Mouse (Mus musculus): ENCODE measurements at regions not wholly inside any gene's neighbourhood (a gene's known extent, or its start where the extent isn't known, plus 50 kb on each side); places are given as distances from the start of the nearest gene placed in this dataset.

DNA sequence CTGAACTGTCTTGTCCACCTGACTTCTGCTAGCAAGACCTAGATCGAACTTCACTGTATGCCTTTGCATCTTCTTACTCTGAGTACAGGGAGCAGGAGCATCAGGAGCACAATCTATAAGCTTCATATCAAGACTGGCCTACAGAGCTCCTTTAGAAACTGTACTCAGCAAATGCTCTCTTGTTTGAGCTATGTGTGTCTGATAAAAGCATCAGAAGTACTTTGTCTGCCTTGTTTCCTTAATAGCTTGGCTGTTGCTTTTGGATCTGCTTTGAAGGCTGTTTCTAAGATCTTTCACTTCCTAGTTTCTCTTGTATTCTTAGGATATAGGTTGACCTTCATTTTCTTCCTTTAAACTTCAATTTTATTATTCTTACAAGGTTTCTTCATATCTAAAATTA lies 175.3 kb upstream of the Cypt12 start:
- Histone ChIP-seq H3K27me3 (replicated peaks; ENCODE audit: control insufficient read depth, insufficient read depth, low read length) (no peaks in the 10 kb centered on the region), H3K27ac (ENCODE audit: low read length) (no peak overlapping the region), H3K4me1 (replicated peaks; ENCODE audit: control insufficient read depth, insufficient read depth, low read length) (no peaks in the 10 kb centered on the region), H3K4me2 (ENCODE audit: low read length) (no peak overlapping the region), H3K4me3 (replicated peaks; ENCODE audit: low read length) (no peak overlapping the region), H3K36me3 (ENCODE audit: control insufficient read depth, insufficient read depth) (no peaks in the 10 kb centered on the region), H3K9ac (replicated peaks; ENCODE audit: low read depth, low read length) (no peak overlapping the region), H3K9me3 (ENCODE audit: control insufficient read depth, low read length) (no peaks in the 10 kb centered on the region)
- ATAC-seq: no peak
- WGBS: 74% methylated on average over 1 of the region's 1 CpGs

- Histone ChIP-seq H3K9me3 (ENCODE audit: control insufficient read depth, low read length) (no peaks in the 10 kb centered on the region), H3K27me3 (replicated peaks; ENCODE audit: control insufficient read depth, insufficient read depth, low read length) (no peaks in the 10 kb centered on the region), H3K27ac (ENCODE audit: low read length) (no peak overlapping the region), H3K36me3 (ENCODE audit: control insufficient read depth, insufficient read depth) (no peaks in the 10 kb centered on the region), H3K4me3 (replicated peaks; ENCODE audit: low read length) (no peak overlapping the region), H3K4me2 (ENCODE audit: low read length) (no peak overlapping the region), H3K9ac (replicated peaks; ENCODE audit: low read depth, low read length) (no peak overlapping the region), H3K4me1 (replicated peaks; ENCODE audit: control insufficient read depth, insufficient read depth, low read length) (no peaks in the 10 kb centered on the region)
- no peak for ATAC-seq
- WGBS: 79% methylated on average over 3 of the region's 3 CpGs
Observed at GRCm38 (mm10) chr3:17779152-17779551, 169.1 kb upstream of the Cypt12 start.

DNA sequence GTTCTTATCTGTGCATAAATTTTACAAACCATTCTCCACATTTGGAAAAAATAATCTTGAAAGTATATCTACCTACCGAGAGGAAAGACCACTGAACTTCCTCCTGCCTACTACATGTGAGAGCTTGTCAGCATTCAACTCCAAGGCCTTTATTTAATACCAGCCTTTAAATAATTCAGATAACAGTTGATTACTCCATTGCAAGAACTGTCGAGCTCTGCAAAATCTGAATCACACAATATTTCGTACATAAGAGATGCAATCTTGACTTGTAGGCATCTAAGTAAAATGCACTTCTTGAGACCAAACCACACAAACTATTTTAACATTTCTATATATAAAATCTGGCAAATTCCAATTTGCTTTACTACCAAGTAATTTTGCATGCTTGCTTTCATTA lies 164.1 kb upstream of the Cypt12 start:
- Histone ChIP-seq H3K4me1 (replicated peaks; ENCODE audit: control insufficient read depth, insufficient read depth, low read length) (peaks cover 34% of the 10 kb centered on the region), H3K27ac (ENCODE audit: low read length) (no peak overlapping the region), H3K4me3 (replicated peaks; ENCODE audit: low read length) (no peak overlapping the region), H3K9me3 (ENCODE audit: control insufficient read depth, low read length) (no peaks in the 10 kb centered on the region), H3K27me3 (replicated peaks; ENCODE audit: control insufficient read depth, insufficient read depth, low read length) (no peaks in the 10 kb centered on the region), H3K36me3 (ENCODE audit: control insufficient read depth, insufficient read depth) (no peaks in the 10 kb centered on the region), H3K4me2 (ENCODE audit: low read length) (no peak overlapping the region), H3K9ac (replicated peaks; ENCODE audit: low read depth, low read length) (no peak overlapping the region)
- no peak for ATAC-seq
- WGBS: 62% methylated on average over 3 of the region's 3 CpGs

GRCm38 (mm10) chr3:17784587-17784986 lies 163.6 kb upstream of the Cypt12 start:
- H3K9me3 ChIP-seq (ENCODE audit: control insufficient read depth, low read length): no peaks in the 10 kb centered on the region
- H3K27ac ChIP-seq (ENCODE audit: low read length): no peak overlapping the region
- ATAC-seq: no peak
- H3K4me1 ChIP-seq (replicated peaks; ENCODE audit: control insufficient read depth, insufficient read depth, low read length): peaks cover 34% of the 10 kb centered on the region
- no peak overlapping the region for H3K4me3 ChIP-seq (replicated peaks; ENCODE audit: low read length)
- 37% methylated on average over 3 of the region's 3 CpGs for WGBS
- H3K36me3 ChIP-seq (ENCODE audit: control insufficient read depth, insufficient read depth): no peaks in the 10 kb centered on the region
- H3K4me2 ChIP-seq (ENCODE audit: low read length): no peak overlapping the region
- no peak overlapping the region for H3K9ac ChIP-seq (replicated peaks; ENCODE audit: low read depth, low read length)
- H3K27me3 ChIP-seq (replicated peaks; ENCODE audit: control insufficient read depth, insufficient read depth, low read length): no peaks in the 10 kb centered on the region

GRCm38 (mm10) chr3:17785106-17786022 lies 162.8 kb upstream of the Cypt12 start:
- Histone ChIP-seq H3K9me3 (ENCODE audit: control insufficient read depth, low read length) (no peaks in the 10 kb centered on the region), H3K27me3 (replicated peaks; ENCODE audit: control insufficient read depth, insufficient read depth, low read length) (no peaks in the 10 kb centered on the region), H3K27ac (ENCODE audit: low read length) (peak overlapping the region; percentile 97), H3K4me1 (replicated peaks; ENCODE audit: control insufficient read depth, insufficient read depth, low read length) (peaks cover 34% of the 10 kb centered on the region), H3K36me3 (ENCODE audit: control insufficient read depth, insufficient read depth) (no peaks in the 10 kb centered on the region), H3K9ac (replicated peaks; ENCODE audit: low read depth, low read length) (peak overlapping the region; percentile 91), H3K4me3 (replicated peaks; ENCODE audit: low read length) (peak overlapping the region; percentile 55), H3K4me2 (ENCODE audit: low read length) (peak overlapping the region; percentile 99)
- 12% methylated on average over 21 of the region's 21 CpGs for WGBS
- no peak for ATAC-seq

DNA sequence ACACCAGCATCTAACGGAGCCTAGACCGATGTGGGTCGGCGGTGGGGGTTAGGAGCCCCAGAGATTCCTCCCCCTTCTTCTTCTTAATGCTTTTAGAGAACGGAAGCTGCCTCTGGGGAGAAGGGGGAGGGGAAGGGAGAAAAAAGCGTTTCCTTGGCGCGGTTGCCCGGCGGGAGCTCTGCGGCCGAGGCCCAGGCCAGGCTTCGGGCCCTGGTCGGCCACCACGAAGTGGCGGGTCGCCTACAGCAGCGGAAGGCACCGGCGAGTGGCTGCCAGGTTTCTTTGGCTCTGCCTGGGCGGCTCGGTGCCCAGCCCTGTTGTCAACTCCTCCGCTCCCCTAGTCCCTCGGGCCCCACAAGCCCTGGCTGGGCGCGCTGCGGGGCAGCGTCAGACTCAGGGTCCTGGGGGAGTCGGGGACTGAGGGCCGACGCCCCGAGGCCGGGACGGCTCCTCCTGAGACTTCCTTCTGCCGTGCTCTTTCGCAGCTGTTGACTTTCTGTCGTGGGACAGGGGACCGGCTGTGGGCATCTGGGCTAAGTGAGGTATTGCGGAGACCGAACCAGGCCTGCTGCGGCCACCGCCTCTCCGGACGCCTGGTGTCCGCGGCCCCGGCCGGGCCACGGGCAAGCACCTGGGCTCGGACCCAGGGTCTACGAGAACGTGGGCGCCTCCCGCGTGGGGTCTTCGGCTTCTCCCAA lies 162.0 kb upstream of the Cypt12 start:
- H3K4me3 ChIP-seq (replicated peaks; ENCODE audit: low read length): peak overlapping the region; percentile 55
- ATAC-seq: peak; percentile 29
- H3K27me3 ChIP-seq (replicated peaks; ENCODE audit: control insufficient read depth, insufficient read depth, low read length): no peaks in the 10 kb centered on the region
- H3K4me1 ChIP-seq (replicated peaks; ENCODE audit: control insufficient read depth, insufficient read depth, low read length): peaks cover 34% of the 10 kb centered on the region
- H3K4me2 ChIP-seq (ENCODE audit: low read length): peak overlapping the region; percentile 99
- peak overlapping the region; percentile 97 for H3K27ac ChIP-seq (ENCODE audit: low read length)
- no peaks in the 10 kb centered on the region for H3K36me3 ChIP-seq (ENCODE audit: control insufficient read depth, insufficient read depth)
- H3K9ac ChIP-seq (replicated peaks; ENCODE audit: low read depth, low read length): peak overlapping the region; percentile 91
- WGBS: under 1% methylated on average over 56 of the region's 56 CpGs
- H3K9me3 ChIP-seq (ENCODE audit: control insufficient read depth, low read length): no peaks in the 10 kb centered on the region

DNA sequence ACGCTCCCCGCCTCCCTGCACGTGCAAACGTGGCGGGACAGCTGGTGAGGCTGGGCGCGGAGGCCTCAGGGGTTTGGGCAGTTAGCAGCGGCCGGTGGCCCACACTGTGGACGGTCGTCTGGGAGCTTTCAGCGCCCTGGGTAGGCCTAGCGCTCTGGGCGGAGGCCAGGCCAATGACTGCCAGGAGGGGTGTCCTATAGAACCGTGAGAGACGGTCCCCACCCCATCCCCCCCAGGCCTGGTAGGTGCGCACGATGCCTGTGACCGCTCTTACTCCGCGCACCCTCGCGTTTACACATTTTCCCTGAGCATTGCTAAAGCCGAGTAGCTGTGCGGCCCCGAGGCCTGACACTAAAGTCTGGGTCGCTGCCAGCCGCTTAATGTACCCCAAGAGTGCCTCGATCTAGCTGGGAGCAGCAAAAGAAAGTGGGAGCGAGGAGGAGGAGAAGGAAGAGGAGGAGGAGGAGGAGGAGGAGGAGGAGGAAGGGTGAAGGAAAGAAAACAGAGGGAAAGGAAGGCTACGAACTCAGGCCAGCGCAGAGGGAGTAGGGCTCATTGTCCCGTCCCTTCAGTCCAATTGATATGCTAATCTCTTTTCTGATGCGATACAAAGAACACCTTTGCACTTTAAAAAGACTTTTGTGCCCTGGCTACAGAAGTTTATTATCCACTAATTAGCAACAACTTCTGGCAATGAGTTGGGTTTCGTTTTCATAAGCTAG lies 161.3 kb upstream of the Cypt12 start:
- Histone ChIP-seq H3K9me3 (ENCODE audit: control insufficient read depth, low read length) (no peaks in the 10 kb centered on the region), H3K9ac (replicated peaks; ENCODE audit: low read depth, low read length) (peak overlapping the region; percentile 91), H3K27ac (ENCODE audit: low read length) (peak overlapping the region; percentile 97), H3K36me3 (ENCODE audit: control insufficient read depth, insufficient read depth) (no peaks in the 10 kb centered on the region), H3K4me2 (ENCODE audit: low read length) (peak overlapping the region; percentile 99), H3K4me3 (replicated peaks; ENCODE audit: low read length) (peak overlapping the region; percentile 55), H3K4me1 (replicated peaks; ENCODE audit: control insufficient read depth, insufficient read depth, low read length) (peaks cover 34% of the 10 kb centered on the region), H3K27me3 (replicated peaks; ENCODE audit: control insufficient read depth, insufficient read depth, low read length) (no peaks in the 10 kb centered on the region)
- ATAC-seq: peak; percentile 38
- WGBS: 1% methylated on average over 34 of the region's 35 CpGs

DNA sequence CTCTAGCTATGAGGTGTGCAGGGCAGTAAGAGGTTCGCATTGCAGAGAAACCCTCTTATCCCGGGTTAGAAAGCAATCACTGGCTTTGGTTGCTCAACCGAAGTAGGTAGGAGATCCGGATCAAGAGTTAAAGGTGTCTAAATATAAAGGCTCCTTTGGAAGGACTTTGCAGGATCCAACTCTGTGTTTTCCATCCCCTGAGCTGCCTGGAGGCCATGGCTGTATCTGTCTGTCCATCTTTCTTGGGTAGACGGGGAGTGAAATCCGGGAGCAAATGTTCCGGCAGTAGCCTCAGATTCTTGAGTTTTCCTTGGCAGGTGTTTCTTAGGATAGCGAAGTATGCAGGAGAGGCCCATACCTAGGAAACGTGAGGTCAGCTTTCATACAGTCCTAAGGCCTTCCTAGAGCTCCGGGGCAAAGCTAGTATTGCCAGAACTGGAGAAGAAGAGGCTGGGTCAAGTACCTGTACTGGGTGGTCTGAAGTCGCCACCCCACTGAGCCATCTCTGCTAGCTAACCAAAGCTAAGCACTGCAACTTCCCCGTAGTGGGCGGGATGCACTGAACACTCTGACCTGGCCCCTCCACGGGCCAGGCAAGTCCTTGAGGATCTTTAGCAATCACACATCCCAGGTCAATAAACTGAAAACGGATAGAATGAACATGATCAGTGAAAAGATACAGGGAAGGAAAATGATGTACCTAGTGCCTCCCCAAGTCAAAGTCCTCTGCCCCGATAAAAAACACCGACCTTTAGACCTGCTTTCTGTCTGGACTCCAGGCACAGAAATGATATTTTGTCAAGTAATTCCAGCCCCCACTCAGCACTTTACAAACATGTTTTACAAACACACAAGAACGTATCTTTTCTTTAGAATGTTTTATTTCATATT lies 160.5 kb upstream of the Cypt12 start:
- Histone ChIP-seq H3K9ac (replicated peaks; ENCODE audit: low read depth, low read length) (peak overlapping the region; percentile 91), H3K27ac (ENCODE audit: low read length) (peak overlapping the region; percentile 97), H3K4me3 (replicated peaks; ENCODE audit: low read length) (peak overlapping the region; percentile 55), H3K4me1 (replicated peaks; ENCODE audit: control insufficient read depth, insufficient read depth, low read length) (peaks cover 34% of the 10 kb centered on the region), H3K27me3 (replicated peaks; ENCODE audit: control insufficient read depth, insufficient read depth, low read length) (no peaks in the 10 kb centered on the region), H3K4me2 (ENCODE audit: low read length) (peak overlapping the region; percentile 99), H3K36me3 (ENCODE audit: control insufficient read depth, insufficient read depth) (no peaks in the 10 kb centered on the region), H3K9me3 (ENCODE audit: control insufficient read depth, low read length) (no peaks in the 10 kb centered on the region)
- WGBS: 23% methylated on average over 18 of the region's 18 CpGs
- ATAC-seq: no peak

Measured in forebrain, embryonic 16.5 days (tissue).